Mouse (Mus musculus): ENCODE measurements around the gene Nav2.

The Nav2 gene

DNA sequence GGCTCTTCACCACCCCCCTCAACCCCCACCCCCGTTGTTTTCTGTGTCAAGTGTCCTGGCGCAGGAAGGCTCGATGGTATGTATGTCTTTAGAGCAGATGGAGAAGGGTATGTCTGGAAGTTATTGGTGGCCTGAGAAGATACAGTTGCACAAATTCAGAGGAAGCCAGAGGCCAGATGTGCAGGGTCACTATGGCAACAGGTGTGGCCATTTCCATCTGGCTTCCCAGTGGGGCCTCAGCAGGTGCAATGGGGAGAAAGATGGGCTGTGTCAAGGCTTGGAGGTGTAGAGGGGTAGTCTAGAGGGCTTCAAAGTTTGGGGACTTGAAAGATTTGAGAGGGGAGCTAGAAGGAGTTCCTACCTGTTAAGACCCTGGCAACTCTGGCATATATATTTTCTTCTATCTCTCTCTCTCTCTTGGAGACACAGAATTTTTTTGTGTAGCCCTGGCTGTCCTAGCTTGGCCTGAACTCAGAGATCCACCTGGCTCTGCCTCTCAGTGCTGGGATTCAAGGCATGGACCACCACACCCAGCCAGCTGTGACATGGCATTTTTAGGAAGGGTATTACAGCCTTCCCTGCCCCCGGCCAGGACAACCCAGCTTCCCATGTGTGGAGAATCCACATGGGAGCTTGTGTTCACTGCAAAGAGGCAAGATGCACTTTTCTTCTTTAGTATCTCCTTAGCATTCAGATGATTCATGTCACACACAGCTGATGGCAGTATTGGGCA lies 435.4 kb downstream of the Nav2 start:
- in situ Hi-C loops (cut with MseI, MboI) = no loop called here

GRCm38 (mm10) chr7:49347338-49348272 lies 439.1 kb downstream of the Nav2 start:
- in situ Hi-C loops (cut with MseI, MboI) = no loop called here

DNA sequence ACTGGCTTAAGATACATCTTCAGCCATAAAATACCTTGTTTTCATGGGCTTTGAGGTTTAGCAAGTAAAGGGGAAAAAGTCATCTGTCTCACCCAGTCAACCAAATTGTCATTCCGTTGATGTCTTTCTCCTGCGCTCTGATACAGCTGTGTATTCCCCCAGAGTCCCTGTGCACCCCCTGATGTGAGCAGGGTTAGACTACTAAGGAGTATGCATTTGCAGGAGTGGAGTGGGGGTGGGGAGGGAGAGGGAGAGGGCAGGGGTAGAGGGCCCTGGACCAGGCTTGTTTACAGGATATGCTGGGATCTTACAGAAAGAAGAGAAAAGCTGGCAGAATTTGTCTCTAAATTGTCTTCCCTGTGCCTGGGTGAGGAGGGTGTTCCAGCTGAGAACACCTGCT lies 440.1 kb downstream of the Nav2 start:
- in situ Hi-C loops (cut with MseI, MboI) = no loop called here

DNA sequence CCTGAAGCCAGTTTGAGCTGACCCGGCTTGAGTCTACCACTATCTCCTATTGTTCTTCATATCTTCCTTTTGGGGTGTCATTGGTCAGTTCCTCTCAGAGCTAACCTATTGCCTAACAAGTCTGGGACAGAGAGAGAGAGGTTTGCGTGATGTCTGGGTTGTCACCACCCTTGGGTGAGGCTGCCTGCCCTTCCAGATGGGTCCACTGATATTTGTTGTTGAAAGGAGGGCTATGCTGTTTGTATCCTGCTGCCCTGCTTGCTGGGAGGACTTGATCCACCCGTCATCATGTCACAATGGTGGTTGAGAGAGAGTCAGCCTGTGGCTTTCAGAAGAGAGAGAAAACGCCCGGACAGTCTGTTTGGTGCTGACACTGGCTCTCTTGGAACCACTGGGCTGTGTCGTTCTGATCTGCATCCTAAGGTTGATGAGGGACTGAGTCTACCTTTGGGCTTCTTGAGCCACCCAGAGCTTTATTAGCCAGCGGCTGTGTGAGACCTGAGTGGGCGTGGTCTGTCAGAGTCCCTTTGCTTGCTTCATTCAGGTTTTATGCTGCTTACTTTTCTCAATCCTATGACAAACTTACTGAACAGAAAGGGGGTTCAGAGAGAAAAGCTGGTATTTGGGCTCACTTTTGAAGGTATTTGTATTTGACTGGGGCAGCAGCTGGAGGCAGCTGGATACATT lies 441.9 kb downstream of the Nav2 start:
- in situ Hi-C loops (cut with MseI, MboI) = no loop called here

DNA sequence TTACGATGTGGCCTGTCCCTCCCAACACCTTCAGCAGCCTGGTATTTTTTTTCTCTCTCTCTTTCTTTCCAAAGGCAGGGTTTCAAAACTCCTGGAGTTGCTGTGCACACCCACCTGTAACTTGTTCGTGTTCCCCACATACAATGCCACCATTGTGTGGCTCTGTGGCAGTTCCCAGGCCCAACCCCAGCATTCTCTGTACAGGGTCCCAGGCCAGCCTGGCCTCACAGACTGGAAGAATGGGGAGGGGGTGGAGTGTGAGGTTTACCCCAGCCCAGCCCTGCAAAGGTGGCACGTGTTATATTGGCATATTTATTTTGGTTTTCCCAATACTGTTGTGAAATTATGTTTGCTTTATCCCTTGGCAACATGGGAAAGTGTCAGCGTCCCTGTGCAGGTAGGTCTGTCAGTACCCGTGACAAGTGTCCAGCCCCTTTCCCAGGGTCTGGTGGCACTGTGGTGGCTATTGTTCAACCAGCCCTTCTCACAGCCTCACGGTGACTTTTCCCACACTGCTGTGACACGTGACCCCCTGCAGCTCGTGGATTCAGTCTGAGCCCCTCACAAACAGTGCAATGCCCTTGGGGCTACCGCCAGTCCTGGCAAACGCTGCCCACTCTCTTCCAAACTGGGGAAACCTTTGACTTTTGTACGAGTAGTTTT lies 443.2 kb downstream of the Nav2 start:
- in situ Hi-C loops (cut with MseI, MboI) = no loop called here

GRCm38 (mm10) chr7:49357441-49358165 lies 449.1 kb downstream of the Nav2 start:
- in situ Hi-C loops (cut with MseI, MboI) = no loop called here

GRCm38 (mm10) chr7:49359120-49359519 lies 450.6 kb downstream of the Nav2 start:
- in situ Hi-C loops (cut with MseI, MboI) = no loop called here

GRCm38 (mm10) chr7:49360597-49360996 lies 452.1 kb downstream of the Nav2 start:
- in situ Hi-C loops (cut with MseI, MboI) = no loop called here

GRCm38 (mm10) chr7:49361465-49362090 lies 453.1 kb downstream of the Nav2 start:
- in situ Hi-C loops (cut with MseI, MboI) = no loop called here

DNA sequence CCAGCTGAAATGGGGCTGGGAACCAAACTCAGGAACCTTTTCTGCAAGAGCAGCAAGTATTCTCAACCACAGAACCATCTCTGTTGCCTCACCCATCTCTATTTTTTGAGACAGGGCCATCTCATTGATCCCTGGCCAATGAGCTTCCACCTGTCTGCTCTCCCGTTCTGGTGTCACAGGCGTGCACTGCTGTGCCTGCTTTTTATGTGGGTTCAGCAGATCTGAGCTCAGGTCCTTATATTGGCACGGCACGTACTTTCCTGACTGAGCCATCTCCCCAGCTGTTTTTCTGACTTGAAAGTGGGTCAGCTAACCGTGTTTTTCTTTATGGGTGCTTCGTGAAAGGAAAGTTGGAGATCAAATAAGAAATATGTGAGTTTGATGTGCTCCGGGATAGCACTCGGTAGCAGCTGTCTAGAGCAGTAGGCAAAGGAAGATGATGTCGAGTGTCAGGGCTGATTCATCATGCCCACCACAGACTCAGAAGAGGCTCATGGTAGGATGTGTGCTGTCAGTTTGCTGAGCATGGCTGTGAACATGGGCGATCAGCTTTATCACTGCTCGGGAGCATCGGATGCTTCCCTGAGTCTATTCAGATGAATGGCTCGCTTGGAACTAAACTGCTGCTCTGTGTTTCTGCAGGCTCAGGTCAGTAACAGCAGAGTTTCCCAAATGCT lies 456.1 kb downstream of the Nav2 start:
- in situ Hi-C loops (cut with MseI, MboI) = no loop called here

DNA sequence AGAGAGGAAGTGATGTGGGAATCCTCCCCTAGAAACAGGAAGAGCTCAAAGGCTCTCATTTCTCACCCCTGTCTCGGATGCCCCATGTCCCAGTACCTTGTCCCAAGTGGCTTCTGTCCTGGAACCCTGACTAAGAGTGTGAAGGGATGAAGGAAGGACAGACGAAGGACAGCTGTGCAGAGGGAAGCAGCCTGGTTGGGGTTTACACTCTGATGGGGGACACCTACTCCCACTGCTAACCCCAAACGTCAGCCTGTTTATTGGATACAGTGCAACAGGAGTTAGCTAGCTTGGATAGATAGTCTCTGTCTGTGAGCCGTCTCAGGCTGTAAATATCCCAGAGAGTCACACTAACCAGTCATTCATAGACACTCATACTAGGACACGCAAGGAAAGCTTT lies 460.1 kb downstream of the Nav2 start:
- in situ Hi-C loops (cut with MseI, MboI) = no loop called here

- in situ Hi-C loops (cut with MseI, MboI) = no loop called here
These were observed 460.5 kb downstream of the Nav2 start for GRCm38 (mm10) chr7:49369006-49369405.

GRCm38 (mm10) chr7:49369809-49370473 lies 461.4 kb downstream of the Nav2 start:
- in situ Hi-C loops (cut with MseI, MboI) = no loop called here

GRCm38 (mm10) chr7:49371345-49371744 lies 462.8 kb downstream of the Nav2 start:
- in situ Hi-C loops (cut with MseI, MboI) = no loop called here

- in situ Hi-C loops (cut with MseI, MboI) = no loop called here
These were observed 463.5 kb downstream of the Nav2 start for GRCm38 (mm10) chr7:49371972-49372371.

- in situ Hi-C loops (cut with MseI, MboI) = no loop called here
These were observed 464.7 kb downstream of the Nav2 start for GRCm38 (mm10) chr7:49373173-49373572.

- in situ Hi-C loops (cut with MseI, MboI) = no loop called here
These were observed 465.1 kb downstream of the Nav2 start for GRCm38 (mm10) chr7:49373661-49374060.

DNA sequence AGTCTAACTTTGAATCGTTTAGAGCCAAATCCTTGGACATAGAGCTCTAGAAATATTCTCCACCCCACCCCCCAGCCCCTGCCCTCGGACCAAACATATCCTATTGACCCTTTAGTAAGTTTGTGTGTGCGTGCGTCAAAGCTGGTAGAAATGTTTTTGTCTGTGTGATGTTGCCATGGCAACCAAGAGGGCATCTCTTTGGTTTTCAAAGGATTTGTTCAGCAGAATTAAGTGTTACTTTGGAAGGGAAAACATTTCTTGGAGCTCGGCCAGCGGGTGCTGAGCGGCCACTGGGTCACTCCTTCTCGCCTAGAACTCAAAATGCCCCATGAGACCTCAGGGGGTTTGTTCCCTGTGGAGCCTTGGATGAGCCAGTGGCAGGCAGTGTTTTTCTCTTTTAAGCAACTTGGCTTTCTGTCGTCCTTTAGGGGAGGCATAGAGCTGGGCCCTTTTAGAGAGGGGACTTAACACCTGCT lies 467.0 kb downstream of the Nav2 start:
- in situ Hi-C loops (cut with MseI, MboI) = no loop called here

DNA sequence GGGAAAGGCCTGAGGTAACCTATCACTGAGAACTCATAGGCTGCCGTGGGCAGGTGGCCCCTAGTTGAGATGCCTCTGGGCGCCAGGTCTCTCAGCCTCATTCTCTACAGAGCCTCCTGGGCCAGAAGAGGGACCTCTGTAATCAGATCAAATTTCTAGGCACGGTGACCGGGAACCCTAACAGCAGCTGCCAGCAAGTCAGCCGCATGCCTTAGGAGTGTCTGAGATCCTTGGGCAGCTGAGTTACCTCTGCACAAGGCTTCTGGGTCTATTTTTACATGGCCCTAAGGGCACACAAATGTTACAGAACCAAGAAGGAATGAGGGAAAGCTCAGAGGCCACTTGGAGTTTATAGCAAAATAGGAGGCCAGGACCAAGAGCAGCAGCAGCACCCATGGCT lies 470.1 kb downstream of the Nav2 start:
- in situ Hi-C loops (cut with MseI, MboI) = no loop called here

All from mouse trophoblast stem cell (cell line).